Mouse (Mus musculus): ENCODE results near the gene Snip1. TPM values are rescaled to one million over a fixed set of nuclear protein-coding genes. Genes with fewer than 3 reads are reported as not detected.

Gene Snip1
- total and polyA plus RNA-seq, 3 experiments, result 23.5 to 46.6 (median 25.8) TPM

DNA sequence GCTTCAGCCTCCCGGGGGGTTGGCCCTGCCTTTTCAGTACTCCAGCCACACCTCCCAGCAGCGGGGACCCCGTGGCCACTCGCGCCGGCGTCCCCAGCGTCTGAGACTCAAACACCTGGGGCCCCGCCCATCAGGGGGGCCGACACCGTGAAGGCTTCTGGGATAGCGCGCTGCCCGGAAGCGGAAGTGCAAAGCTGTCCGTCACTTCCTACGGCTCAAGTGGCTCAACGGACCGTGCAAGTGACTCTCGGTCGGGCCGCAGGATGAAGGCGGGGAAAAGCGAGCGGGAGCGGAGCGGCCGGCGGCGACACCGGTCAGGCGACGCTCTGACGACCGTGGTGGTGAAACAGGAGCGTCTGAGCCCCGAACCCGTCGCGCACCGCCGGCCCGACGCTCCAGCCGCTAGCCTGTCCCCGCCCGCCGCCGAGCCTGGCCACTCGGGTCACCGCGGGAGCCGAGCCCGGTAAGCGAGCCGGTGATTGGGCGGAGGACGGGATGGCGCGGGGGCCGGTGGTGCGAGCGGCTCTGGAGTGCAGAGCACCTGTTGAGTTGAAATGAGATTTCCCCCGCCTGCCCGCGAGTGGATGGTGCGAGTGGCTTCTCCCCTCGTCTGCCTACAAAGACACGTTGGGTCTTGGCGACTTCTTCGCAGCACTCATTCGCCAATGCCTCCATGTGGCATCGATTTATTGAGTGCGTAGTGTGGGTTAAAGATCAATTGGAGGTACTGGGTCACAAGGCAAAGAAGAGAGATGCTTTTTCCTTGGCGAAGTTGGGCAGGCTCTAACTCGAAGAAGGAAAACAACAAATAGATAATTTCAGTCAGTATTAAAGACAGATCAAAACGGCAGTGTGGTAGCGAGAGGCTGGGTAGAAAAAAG, at the start of gene Snip1 (continued):
- no peak; the same call in 1 of the 2 replicates for TF ChIP-seq ETS1 (conservative IDR thresholded peaks at IDR 0.05; ENCODE audit: low read depth, low read length)
- peak; percentile 90 for TF ChIP-seq TCF12 (IDR thresholded peaks at IDR 0.05; ENCODE audit: low read depth, low read length)

DNA sequence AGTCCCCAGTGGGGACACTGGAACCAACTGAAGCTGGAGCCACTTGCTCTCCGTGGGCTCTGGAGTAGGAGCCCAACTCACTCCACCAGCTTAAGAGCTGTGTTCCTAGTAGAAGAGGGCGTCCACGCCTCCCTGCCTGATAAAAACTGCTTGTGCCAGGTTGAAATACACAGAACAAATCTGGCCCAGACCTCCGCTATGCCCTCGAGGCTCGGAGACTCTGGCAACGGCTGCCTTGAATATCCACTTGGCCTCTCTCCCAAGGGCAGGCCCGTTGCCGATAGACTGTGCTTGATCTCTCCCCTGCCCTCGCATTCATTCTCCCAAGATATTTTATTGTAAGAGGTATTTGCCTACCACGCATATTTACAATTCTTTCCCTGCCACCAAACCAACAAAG, 49.0 kb upstream of the Snip1 start:
- no peak for TF ChIP-seq POLR2A (IDR thresholded peaks at IDR 0.05; ENCODE audit: low read depth, low read length)
- TF ChIP-seq E2F4 (IDR thresholded peaks at IDR 0.05; ENCODE audit: insufficient replicate concordance, low read depth, low read length), result no peak
- TF ChIP-seq SMC3 (IDR thresholded peaks at IDR 0.05; ENCODE audit: low read depth, low read length), result no peak
- TF ChIP-seq MAFK (IDR thresholded peaks at IDR 0.05; ENCODE audit: insufficient replicate concordance, low read length), result no peak
- TF ChIP-seq MYC (IDR thresholded peaks at IDR 0.05; ENCODE audit: low read depth, low read length), result no peak
- TF ChIP-seq MAZ (IDR thresholded peaks at IDR 0.05; ENCODE audit: low read depth, low read length), result no peak
- no peak for TF ChIP-seq ZNF384 (IDR thresholded peaks at IDR 0.05; ENCODE audit: low read depth, low read length)
- no peak for TF ChIP-seq ELF1 (IDR thresholded peaks at IDR 0.05; ENCODE audit: low read depth, low read length)
- TF ChIP-seq KAT2A (IDR thresholded peaks at IDR 0.05; ENCODE audit: insufficient replicate concordance, low read length), result no peak
- TF ChIP-seq ZKSCAN1 (IDR thresholded peaks at IDR 0.05; ENCODE audit: borderline replicate concordance, low read depth, low read length), result no peak
- no peak for TF ChIP-seq MEF2A (IDR thresholded peaks at IDR 0.05; ENCODE audit: borderline replicate concordance, low read depth, low read length)
- TF ChIP-seq ZC3H11A (IDR thresholded peaks at IDR 0.05; ENCODE audit: low read depth, low read length), result no peak
- H3K4me3 ChIP-seq (replicated peaks in 1 of 3; ENCODE audit: low read depth in 2 of 3, low read length in 2 of 3, poor library complexity in 1 of 3), result no peak overlapping the region
- no peaks in the 10 kb centered on the region for H3K36me3 ChIP-seq (replicated peaks in 1 of 2; ENCODE audit: control insufficient read depth in 1 of 2, insufficient read depth in 1 of 2, low read length in 1 of 2)
- H3K9me3 ChIP-seq (replicated peaks; ENCODE audit: low read length), result no peaks in the 10 kb centered on the region
- H3K4me2 ChIP-seq (ENCODE audit: insufficient read depth, low read depth, poor library complexity, severe bottlenecking), result no peak overlapping the region
- H3K9ac ChIP-seq (ENCODE audit: insufficient read depth, low read depth), result no peak overlapping the region
- in situ Hi-C loops (cut with MboI; ENCODE audit: low pct_ligation_motif_present, low pct_unique_long_range_greater_than_20kb, low sequenced_read_pairs) (no loop called here), dilution Hi-C loops (cut with MboI; ENCODE audit: extremely low pct_ligation_motif_present, extremely low pct_unique_long_range_greater_than_20kb, low sequenced_read_pairs) (no loop called here)
- H3K27me3 ChIP-seq (replicated peaks), result peaks cover 90% of the 10 kb centered on the region
- no peaks in the 10 kb centered on the region for H3K79me2 ChIP-seq (replicated peaks; ENCODE audit: control insufficient read depth, extremely low read depth, insufficient read depth, poor library complexity, severe bottlenecking)
- H3K27ac ChIP-seq (ENCODE audit: insufficient read depth, low read depth), result no peak overlapping the region
- H3K4me1 ChIP-seq (ENCODE audit: control insufficient read depth in 1 of 2, insufficient read depth in 2 of 2), result no peaks in the 10 kb centered on the region
- DNase-seq (ENCODE audit: extremely low read depth), result no peak

- dilution Hi-C loops (cut with MboI; ENCODE audit: extremely low pct_ligation_motif_present, extremely low pct_unique_long_range_greater_than_20kb, low sequenced_read_pairs), result no loop called here
- no peak overlapping the region for H3K4me2 ChIP-seq (ENCODE audit: insufficient read depth, low read depth, poor library complexity, severe bottlenecking)
- H3K4me1 ChIP-seq (ENCODE audit: control insufficient read depth in 1 of 2, insufficient read depth in 2 of 2), result no peaks in the 10 kb centered on the region
Measured at GRCm38 (mm10) chr4:125020780-125021538, 45.5 kb upstream of the Snip1 start.

More at GRCm38 (mm10) chr4:125020780-125021538, 45.5 kb upstream of the Snip1 start:
- Histone ChIP-seq H3K9ac (ENCODE audit: insufficient read depth, low read depth) (no peak overlapping the region), H3K27me3 (replicated peaks) (peaks cover 88% of the 10 kb centered on the region), H3K36me3 (replicated peaks in 1 of 2; ENCODE audit: control insufficient read depth in 1 of 2, insufficient read depth in 1 of 2, low read length in 1 of 2) (no peaks in the 10 kb centered on the region), H3K79me2 (replicated peaks; ENCODE audit: control insufficient read depth, extremely low read depth, insufficient read depth, poor library complexity, severe bottlenecking) (no peaks in the 10 kb centered on the region), H3K9me3 (replicated peaks; ENCODE audit: low read length) (no peaks in the 10 kb centered on the region), H3K27ac (ENCODE audit: insufficient read depth, low read depth) (no peak overlapping the region), H3K4me3 (replicated peaks in 1 of 3; ENCODE audit: low read depth in 2 of 3, low read length in 2 of 3, poor library complexity in 1 of 3) (no peak overlapping the region)
- peak; percentile 47 for TF ChIP-seq RAD21 (IDR thresholded peaks at IDR 0.05; ENCODE audit: low read depth, low read length)
- TF ChIP-seq ZC3H11A (IDR thresholded peaks at IDR 0.05; ENCODE audit: low read depth, low read length), result 0 out of 2 replicates have a peak, but pooled peaks have one; percentile 5
- no peak for TF ChIP-seq CHD1 (IDR thresholded peaks at IDR 0.05; ENCODE audit: low read depth, low read length)
- TF ChIP-seq SIN3A (IDR thresholded peaks at IDR 0.05; ENCODE audit: low read length), result no peak
- no peak for TF ChIP-seq CHD2 (IDR thresholded peaks at IDR 0.05; ENCODE audit: low read length)
- TF ChIP-seq POLR2A (IDR thresholded peaks at IDR 0.05; ENCODE audit: low read depth, low read length), result no peak
- peak in 1 of 2 experiments; percentile 77; a peak in 2 of 4 replicates for TF ChIP-seq CTCF (conservative IDR thresholded peaks at IDR 0.05 in 1 of 2, IDR thresholded peaks at IDR 0.05 in 1 of 2; ENCODE audit: low read depth in 2 of 2, low read length in 2 of 2)
- peak; percentile 83 for TF ChIP-seq SMC3 (IDR thresholded peaks at IDR 0.05; ENCODE audit: low read depth, low read length)
- no peak for TF ChIP-seq E2F4 (IDR thresholded peaks at IDR 0.05; ENCODE audit: insufficient replicate concordance, low read depth, low read length)
- no peak for TF ChIP-seq MYC (IDR thresholded peaks at IDR 0.05; ENCODE audit: low read depth, low read length)
- in situ Hi-C loops (cut with MboI; ENCODE audit: low pct_ligation_motif_present, low pct_unique_long_range_greater_than_20kb, low sequenced_read_pairs), result no loop called here
- peak; percentile 33 for DNase-seq (ENCODE audit: extremely low read depth)

Data from CH12.LX (cell line).